Mouse (Mus musculus): ENCODE measurements at regions not wholly inside any gene's neighbourhood (a gene's known extent, or its start where the extent isn't known, plus 50 kb on each side); places are given as distances from the start of the nearest gene placed in this dataset.

DNA sequence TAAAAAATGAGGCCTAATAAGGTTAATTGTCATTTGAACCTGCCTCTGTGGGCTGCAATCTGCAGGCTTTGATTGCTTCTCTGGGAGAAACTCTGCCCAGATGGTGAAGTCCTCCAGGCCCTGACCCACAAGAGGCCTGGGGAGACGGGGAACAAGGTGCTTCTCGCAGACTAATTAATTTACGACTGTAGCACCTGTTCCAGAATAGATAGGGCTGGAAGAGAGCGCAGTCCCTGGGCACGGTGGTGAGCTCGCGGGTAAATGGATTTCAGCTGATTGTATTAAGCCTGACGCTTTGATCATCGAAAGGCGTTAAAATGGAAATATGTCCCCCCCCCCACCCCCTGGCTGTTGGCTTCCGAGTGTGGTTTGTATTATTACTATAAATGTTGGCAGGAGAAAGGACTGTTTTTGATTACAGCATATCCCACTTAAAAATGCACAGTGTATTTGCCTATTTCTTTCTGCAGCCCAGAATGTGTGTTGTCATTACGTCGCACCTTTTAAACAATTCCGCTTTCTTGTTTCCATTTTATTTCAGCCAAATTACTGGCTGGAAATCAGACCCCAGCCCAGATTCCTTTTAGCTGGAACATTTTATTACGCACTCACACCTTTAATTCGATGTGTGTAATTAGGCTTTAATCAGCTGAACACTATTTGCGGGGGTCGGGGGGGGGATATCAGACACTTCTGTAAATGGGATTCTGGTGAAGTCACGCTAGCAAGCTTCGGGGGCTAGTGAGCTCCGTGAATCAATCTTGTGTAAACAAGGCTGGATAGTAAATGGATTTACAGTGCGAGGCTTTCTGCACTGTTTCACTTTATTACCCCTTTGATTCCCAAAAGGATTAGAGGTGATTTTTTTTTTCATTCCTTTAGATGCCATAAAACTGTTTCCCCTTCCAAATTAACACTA is 250.1 kb upstream of the Dnajc19 start:
- Histone ChIP-seq H3K4me1 (replicated peaks) (no peaks in the 10 kb centered on the region), H3K9ac (no peak overlapping the region), H3K4me3 (replicated peaks) (no peak overlapping the region), H3K9me3 (replicated peaks) (no peaks in the 10 kb centered on the region), H3K27ac (no peak overlapping the region), H3K36me3 (no peaks in the 10 kb centered on the region), H3K27me3 (no peaks in the 10 kb centered on the region), H3K4me2 (no peak overlapping the region)
- no peak for DNase-seq
- WGBS (ENCODE audit: insufficient replicate concordance), result 51% methylated on average over 22 of the region's 22 CpGs
- no peak for ATAC-seq (ENCODE audit: low read depth)

DNA sequence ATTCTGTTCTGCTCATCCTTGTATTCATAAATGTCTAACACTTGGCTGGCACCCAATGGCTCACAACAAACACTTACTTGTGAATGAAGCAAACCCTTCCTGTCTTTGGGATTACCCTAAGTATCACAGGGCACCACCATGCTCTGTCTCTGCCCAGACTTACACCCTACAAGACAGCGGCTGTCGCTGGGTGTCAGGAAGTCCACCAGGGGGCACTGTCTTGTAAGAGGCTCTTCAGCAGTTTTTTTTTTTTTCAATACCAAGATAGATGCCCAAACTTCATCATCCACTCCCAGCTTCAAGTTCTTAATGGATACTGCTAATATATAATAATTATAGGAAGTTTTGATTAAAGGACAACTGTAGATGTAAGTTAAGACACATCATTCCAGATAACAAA is 247.7 kb upstream of the Dnajc19 start:
- Histone ChIP-seq H3K4me2 (no peak overlapping the region), H3K27me3 (no peaks in the 10 kb centered on the region), H3K27ac (no peak overlapping the region), H3K4me1 (replicated peaks) (no peaks in the 10 kb centered on the region), H3K4me3 (replicated peaks) (no peak overlapping the region), H3K9ac (no peak overlapping the region), H3K9me3 (replicated peaks) (no peaks in the 10 kb centered on the region), H3K36me3 (no peaks in the 10 kb centered on the region)
- no peak for DNase-seq
- WGBS (ENCODE audit: insufficient replicate concordance), result 24% methylated on average over 2 of the region's 2 CpGs
- no peak for ATAC-seq (ENCODE audit: low read depth)

GRCm38 (mm10) chr3:34325669-34326068 is 244.5 kb upstream of the Dnajc19 start:
- H3K4me3 ChIP-seq (replicated peaks), result no peak overlapping the region
- ATAC-seq (ENCODE audit: low read depth), result no peak
- WGBS (ENCODE audit: insufficient replicate concordance), result 69% methylated on average over 1 of the region's 1 CpGs

GRCm38 (mm10) chr3:34322527-34323210 is 241.5 kb upstream of the Dnajc19 start:
- 38% methylated on average over 15 of the region's 15 CpGs for WGBS (ENCODE audit: insufficient replicate concordance)
- Histone ChIP-seq H3K27me3 (no peaks in the 10 kb centered on the region), H3K4me2 (no peak overlapping the region), H3K27ac (no peak overlapping the region), H3K4me1 (replicated peaks) (no peaks in the 10 kb centered on the region), H3K9ac (no peak overlapping the region), H3K36me3 (no peaks in the 10 kb centered on the region), H3K9me3 (replicated peaks) (no peaks in the 10 kb centered on the region), H3K4me3 (replicated peaks) (no peak overlapping the region)
- ATAC-seq (ENCODE audit: low read depth) (no peak), DNase-seq (no peak)

More at GRCm38 (mm10) chr3:34325669-34326068, 244.5 kb upstream of the Dnajc19 start:
- Histone ChIP-seq H3K4me2 (no peak overlapping the region), H3K27me3 (no peaks in the 10 kb centered on the region), H3K9me3 (replicated peaks) (no peaks in the 10 kb centered on the region), H3K27ac (no peak overlapping the region), H3K4me1 (replicated peaks) (no peaks in the 10 kb centered on the region), H3K36me3 (no peaks in the 10 kb centered on the region), H3K9ac (no peak overlapping the region)
- DNase-seq, result no peak

GRCm38 (mm10) chr3:34314798-34315197 is 233.7 kb upstream of the Dnajc19 start:
- Histone ChIP-seq H3K4me2 (no peak overlapping the region), H3K27me3 (no peaks in the 10 kb centered on the region), H3K36me3 (no peaks in the 10 kb centered on the region), H3K9me3 (replicated peaks) (no peaks in the 10 kb centered on the region), H3K4me3 (replicated peaks) (no peak overlapping the region), H3K4me1 (replicated peaks) (no peaks in the 10 kb centered on the region), H3K27ac (no peak overlapping the region), H3K9ac (no peak overlapping the region)
- 84% methylated on average over 8 of the region's 8 CpGs for WGBS (ENCODE audit: insufficient replicate concordance)
- DNase-seq (no peak), ATAC-seq (ENCODE audit: low read depth) (no peak)

DNA sequence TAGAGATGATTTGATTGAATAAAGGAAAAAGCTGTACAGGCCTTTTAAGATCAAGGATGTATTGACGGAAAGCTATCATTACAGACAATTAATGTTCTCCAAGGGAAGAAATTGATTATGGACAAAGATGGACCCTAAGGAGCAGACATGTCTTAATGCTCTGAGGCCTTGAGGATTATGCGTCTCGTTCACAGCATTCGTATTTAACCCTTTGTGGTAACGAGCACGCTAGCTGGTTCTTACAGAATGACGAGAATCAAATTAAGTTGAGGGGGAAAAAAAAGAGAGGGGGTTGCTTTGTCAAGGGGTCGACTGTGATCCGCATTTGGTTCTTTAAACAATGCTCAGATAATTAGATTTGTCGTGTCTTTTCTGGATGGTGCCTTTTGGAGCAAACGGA is 233.3 kb upstream of the Dnajc19 start:
- no peak for DNase-seq
- no peaks in the 10 kb centered on the region for H3K9me3 ChIP-seq (replicated peaks)
- H3K4me2 ChIP-seq, result no peak overlapping the region
- no peak overlapping the region for H3K4me3 ChIP-seq (replicated peaks)
- 74% methylated on average over 11 of the region's 11 CpGs for WGBS (ENCODE audit: insufficient replicate concordance)
- H3K4me1 ChIP-seq (replicated peaks), result no peaks in the 10 kb centered on the region
- no peak overlapping the region for H3K9ac ChIP-seq
- H3K36me3 ChIP-seq, result no peaks in the 10 kb centered on the region
- no peak overlapping the region for H3K27ac ChIP-seq
- ATAC-seq (ENCODE audit: low read depth), result no peak
- H3K27me3 ChIP-seq, result no peaks in the 10 kb centered on the region

GRCm38 (mm10) chr3:34311944-34312343 is 230.8 kb upstream of the Dnajc19 start:
- no peak overlapping the region for H3K4me2 ChIP-seq
- H3K4me1 ChIP-seq (replicated peaks), result no peaks in the 10 kb centered on the region
- no peaks in the 10 kb centered on the region for H3K9me3 ChIP-seq (replicated peaks)
- H3K27me3 ChIP-seq, result no peaks in the 10 kb centered on the region
- H3K27ac ChIP-seq, result no peak overlapping the region
- no peak overlapping the region for H3K4me3 ChIP-seq (replicated peaks)
- H3K9ac ChIP-seq, result no peak overlapping the region
- no peaks in the 10 kb centered on the region for H3K36me3 ChIP-seq
- ATAC-seq (ENCODE audit: low read depth) (no peak), DNase-seq (no peak)
- WGBS (ENCODE audit: insufficient replicate concordance), result 65% methylated on average over 6 of the region's 6 CpGs

DNA sequence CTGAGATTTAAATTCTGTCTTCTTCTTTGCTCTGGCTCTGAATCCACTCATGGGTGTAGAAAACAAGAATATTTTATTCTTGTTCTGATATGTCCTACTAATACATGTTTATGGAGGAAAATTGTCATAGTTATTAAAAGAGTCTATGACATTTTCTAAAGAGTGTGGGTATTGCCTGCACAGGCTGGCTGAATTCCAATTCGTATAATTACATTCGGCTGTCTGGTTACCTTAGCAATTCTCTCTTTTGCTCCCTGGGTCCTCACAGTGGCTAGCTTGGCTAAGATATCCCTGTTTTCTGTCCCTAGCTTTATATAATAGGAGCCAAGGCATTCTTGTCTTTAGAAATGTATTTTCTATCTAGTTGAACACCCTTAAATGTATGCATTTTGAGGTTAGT is 218.5 kb upstream of the Dnajc19 start:
- H3K9ac ChIP-seq, result no peak overlapping the region
- H3K27ac ChIP-seq, result no peak overlapping the region
- H3K27me3 ChIP-seq, result no peaks in the 10 kb centered on the region
- DNase-seq, result no peak
- H3K4me3 ChIP-seq (replicated peaks), result no peak overlapping the region
- H3K4me1 ChIP-seq (replicated peaks), result no peaks in the 10 kb centered on the region
- WGBS (ENCODE audit: insufficient replicate concordance), result 68% methylated on average over 2 of the region's 2 CpGs
- no peaks in the 10 kb centered on the region for H3K9me3 ChIP-seq (replicated peaks)
- ATAC-seq (ENCODE audit: low read depth), result no peak
- H3K36me3 ChIP-seq, result no peaks in the 10 kb centered on the region
- H3K4me2 ChIP-seq, result no peak overlapping the region

- ATAC-seq (ENCODE audit: low read depth) (no peak), DNase-seq (no peak)
- no peak overlapping the region for H3K4me3 ChIP-seq (replicated peaks)
- H3K4me1 ChIP-seq (replicated peaks), result no peaks in the 10 kb centered on the region
- no peak overlapping the region for H3K4me2 ChIP-seq
- no peak overlapping the region for H3K9ac ChIP-seq
- no peak overlapping the region for H3K27ac ChIP-seq
- H3K27me3 ChIP-seq, result no peaks in the 10 kb centered on the region
- WGBS (ENCODE audit: insufficient replicate concordance), result 54% methylated on average over 5 of the region's 5 CpGs
- no peaks in the 10 kb centered on the region for H3K9me3 ChIP-seq (replicated peaks)
- no peaks in the 10 kb centered on the region for H3K36me3 ChIP-seq
Measured at GRCm38 (mm10) chr3:34287836-34288235, 206.7 kb upstream of the Dnajc19 start.

- no peaks in the 10 kb centered on the region for H3K27me3 ChIP-seq
- DNase-seq, result no peak
- no peak overlapping the region for H3K27ac ChIP-seq
- H3K36me3 ChIP-seq, result no peaks in the 10 kb centered on the region
- ATAC-seq (ENCODE audit: low read depth), result no peak
- no peaks in the 10 kb centered on the region for H3K4me1 ChIP-seq (replicated peaks)
- 72% methylated on average over 10 of the region's 10 CpGs for WGBS (ENCODE audit: insufficient replicate concordance)
- H3K9me3 ChIP-seq (replicated peaks), result no peaks in the 10 kb centered on the region
- no peak overlapping the region for H3K9ac ChIP-seq
- H3K4me3 ChIP-seq (replicated peaks), result no peak overlapping the region
- no peak overlapping the region for H3K4me2 ChIP-seq
Measured at GRCm38 (mm10) chr3:34270154-34270553, 189.0 kb upstream of the Dnajc19 start.

GRCm38 (mm10) chr3:34266462-34266861 is 185.3 kb upstream of the Dnajc19 start:
- Histone ChIP-seq H3K27me3 (no peaks in the 10 kb centered on the region), H3K4me2 (no peak overlapping the region), H3K27ac (no peak overlapping the region), H3K4me1 (replicated peaks) (no peaks in the 10 kb centered on the region), H3K9ac (no peak overlapping the region), H3K4me3 (replicated peaks) (no peak overlapping the region), H3K9me3 (replicated peaks) (no peaks in the 10 kb centered on the region), H3K36me3 (no peaks in the 10 kb centered on the region)
- ATAC-seq (ENCODE audit: low read depth) (no peak), DNase-seq (no peak)
- 64% methylated on average over 12 of the region's 12 CpGs for WGBS (ENCODE audit: insufficient replicate concordance)

DNA sequence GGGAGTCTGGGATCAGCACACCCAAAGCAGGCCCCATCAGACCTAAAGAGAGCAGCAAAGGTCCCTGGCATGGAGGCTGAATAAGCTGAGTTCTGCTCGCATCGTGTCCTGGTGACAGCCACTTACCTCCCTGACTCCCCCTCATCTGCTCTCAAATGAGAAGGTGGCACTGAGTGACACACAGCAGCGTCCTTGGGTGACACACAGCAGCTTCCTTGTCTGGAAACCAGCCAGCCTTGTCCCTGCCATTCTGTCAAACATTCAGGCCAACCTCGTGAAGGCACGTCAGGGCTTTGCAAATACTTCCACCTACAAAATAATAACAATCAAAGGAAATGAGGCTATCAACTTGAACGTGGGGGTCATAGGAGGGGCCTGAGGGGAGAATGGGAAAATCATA is 183.7 kb upstream of the Dnajc19 start:
- Histone ChIP-seq H3K9me3 (replicated peaks) (no peaks in the 10 kb centered on the region), H3K4me2 (no peak overlapping the region), H3K4me1 (replicated peaks) (no peaks in the 10 kb centered on the region), H3K36me3 (no peaks in the 10 kb centered on the region), H3K27me3 (no peaks in the 10 kb centered on the region), H3K4me3 (replicated peaks) (no peak overlapping the region), H3K27ac (no peak overlapping the region), H3K9ac (no peak overlapping the region)
- 39% methylated on average over 6 of the region's 6 CpGs for WGBS (ENCODE audit: insufficient replicate concordance)
- DNase-seq, result no peak
- no peak for ATAC-seq (ENCODE audit: low read depth)
